Mouse (Mus musculus) left cerebral cortex, adult 2 months (tissue): ENCODE results near the gene Nup153. TPM values are rescaled to one million over a fixed set of nuclear protein-coding genes. Genes with fewer than 3 reads are reported as not detected.
A peak's percentile ranks its signal among the peaks of the same experiment; 100 is the strongest.

Experiments used
- DNase-seq, 2 experiments: peaks; one replicate each; pipeline ENCODE4 v3.0.0; 2021 to 2022; ENCODE audit warnings: low spot score in 2 of 2, mixed read lengths in 1 of 2; ENCODE audit errors: extremely low spot score in 1 of 2
- H3K27ac ChIP-seq: fragments of 200-600 bp; 2 replicates; pipeline ENCODE4 v1.8.1; 2022
- H3K4me3 ChIP-seq: fragments of 200-600 bp; 2 replicates; pipeline ENCODE4 v1.8.1; 2022
- CTCF ChIP-seq: fragments of 200-600 bp; IDR thresholded peaks from 2 replicates; pipeline ENCODE4 v1.8.1; 2022; ENCODE audit warnings: antibody characterized with exemption, mild to moderate bottlenecking, moderate library complexity
- intact Hi-C: fragments of 180-260 bp; cut with DNase I; formaldehyde crosslinking; loops from one replicate; pipeline ENCODE4 v1.15.1; 2025
- total RNA-seq, 2 experiments: library from RNA; stranded (reverse); gene quantifications; 2 replicates each; pipeline ENCODE4 v1.2.3; 2021

Nup153 gene
- total RNA-seq, 2 experiments from 2014 or later: 56.2 to 57.9 TPM

GRCm38 (mm10) chr13:46696788-46697187, 31.0 kb downstream of the Nup153 start:
- intact Hi-C loops: no loop called here
- no peak for DNase-seq
- TF ChIP-seq CTCF: no peak
- Histone ChIP-seq H3K27ac (no peak overlapping the region), H3K4me3 (no peak overlapping the region)

- intact Hi-C loops: no loop called here
- DNase-seq: no peak
- no peak for TF ChIP-seq CTCF
- Histone ChIP-seq H3K4me3 (no peak overlapping the region), H3K27ac (no peak overlapping the region)
Measured at GRCm38 (mm10) chr13:46695932-46696331, 31.8 kb downstream of the Nup153 start.

- Histone ChIP-seq H3K27ac (no peak overlapping the region), H3K4me3 (no peak overlapping the region)
- no peak for DNase-seq
- no peak for TF ChIP-seq CTCF
- intact Hi-C loops: no loop called here
Measured at GRCm38 (mm10) chr13:46695296-46695908, 32.3 kb downstream of the Nup153 start.

- TF ChIP-seq CTCF: no peak
- intact Hi-C loops: no loop called here
- no peak for DNase-seq
- no peak overlapping the region for H3K27ac ChIP-seq
- no peak overlapping the region for H3K4me3 ChIP-seq
Measured at GRCm38 (mm10) chr13:46690559-46691241, 37.0 kb downstream of the Nup153 start.

GRCm38 (mm10) chr13:46683370-46683769, 44.4 kb downstream of the Nup153 start:
- Histone ChIP-seq H3K4me3 (no peak overlapping the region), H3K27ac (no peak overlapping the region)
- intact Hi-C loops: no loop called here
- no peak for DNase-seq
- TF ChIP-seq CTCF: no peak

GRCm38 (mm10) chr13:46682921-46683320, 44.8 kb downstream of the Nup153 start:
- no peak overlapping the region for H3K27ac ChIP-seq
- no peak for DNase-seq
- intact Hi-C loops: no loop called here
- TF ChIP-seq CTCF: no peak
- no peak overlapping the region for H3K4me3 ChIP-seq

GRCm38 (mm10) chr13:46677721-46678120, 50.0 kb downstream of the Nup153 start:
- no peak for DNase-seq
- no peak overlapping the region for H3K27ac ChIP-seq
- TF ChIP-seq CTCF: no peak
- intact Hi-C loops: loop anchor here (5.0 kb wide), 1 partner anchor 35 kb away; no protein-coding TSS in a partner anchor
- no peak overlapping the region for H3K4me3 ChIP-seq

GRCm38 (mm10) chr13:46674601-46675000, 53.1 kb downstream of the Nup153 start:
- H3K27ac ChIP-seq: no peak overlapping the region
- no peak overlapping the region for H3K4me3 ChIP-seq
- intact Hi-C loops: no loop called here
- DNase-seq: no peak
- no peak for TF ChIP-seq CTCF

- TF ChIP-seq CTCF: no peak
- H3K27ac ChIP-seq: no peak overlapping the region
- peak overlapping the region; percentile 73 for H3K4me3 ChIP-seq
- intact Hi-C loops: no loop called here
- no peak for DNase-seq
Measured at GRCm38 (mm10) chr13:46670514-46670913, 57.2 kb downstream of the Nup153 start.

- Histone ChIP-seq H3K4me3 (peak overlapping the region; percentile 73), H3K27ac (peak overlapping the region; percentile 94)
- peak; percentile 22 to 28 for DNase-seq
- no peak for TF ChIP-seq CTCF
- intact Hi-C loops: loop anchor here (10.0 kb wide), 1 partner anchor 255 kb away; the partner anchor contains the start of gene Rbm24
Measured at GRCm38 (mm10) chr13:46669620-46670271, 58.0 kb downstream of the Nup153 start.

GRCm38 (mm10) chr13:46669048-46669619, 58.6 kb downstream of the Nup153 start, which contains the start of gene Fam8a1:
TSS of gene Fam8a1 (plus strand) at chr13:46669522.
- no peak for TF ChIP-seq CTCF
- intact Hi-C loops: loop anchor here (10.0 kb wide), 1 partner anchor 254 kb away; the partner anchor contains the start of gene Rbm24
- Histone ChIP-seq H3K27ac (peak within 1 kb of the TSS; percentile 94), H3K4me3 (peak within 1 kb of the TSS; percentile 73)
- DNase-seq: peak; percentile 91 to 96
